Mouse (Mus musculus) granulocyte monocyte progenitor cell, adult 5-6 weeks (primary cell): ENCODE data around the gene Nsf. TPM values are rescaled to one million over a fixed set of nuclear protein-coding genes. Genes with fewer than 3 reads are reported as not detected.

Source experiments
- ATAC-seq: replicated peaks from 2 replicates; pipeline ENCODE4 v1.8.0; 2016; ENCODE audit warnings: mild to moderate bottlenecking, moderate TSS enrichment, inconsistent platforms; ENCODE audit not compliant: poor library complexity, severe bottlenecking
- total RNA-seq, 2 experiments: library from RNA; stranded (forward) in 1 of 2; stranded (reverse) in 1 of 2; fragments of 200-712, 200-1000 nt in 1 of 2; fragments of >200 nt in 1 of 2; fragmentation: Nextera tagmentation in 1 of 2; gene quantifications; 2 replicates each; pipeline ENCODE4 v1.2.3; 2014 to 2017

Nsf gene
- total RNA-seq (2014; fragmentation: Nextera tagmentation) (27.6 and 54.7 TPM in 2 replicates), total RNA-seq (2017) (26.6 and 32.9 TPM in 2 replicates)

DNA sequence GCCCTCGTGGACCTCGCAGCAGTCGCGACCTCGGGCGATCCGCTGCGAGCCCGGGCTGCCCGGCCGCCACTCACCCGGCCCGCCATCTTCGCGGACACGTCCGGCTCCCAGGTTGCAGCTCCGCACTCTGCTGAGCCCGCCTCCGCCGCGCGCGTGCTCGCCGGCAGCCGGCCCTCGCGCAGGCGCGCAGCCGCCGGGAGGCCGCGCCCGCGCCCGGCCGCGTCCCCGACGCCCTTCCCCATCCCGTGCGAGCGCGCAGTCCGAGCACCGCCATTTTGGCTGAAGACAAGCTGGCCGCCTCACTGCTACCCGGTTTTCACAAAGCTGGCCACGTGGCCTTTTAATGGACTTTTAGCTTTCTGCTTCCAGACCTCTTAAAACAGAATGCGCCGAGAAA lies at the start of gene Nsf:
TSS of gene Nsf (minus strand) at position 161 of the 397 bp plus-strand sequence.
- ATAC-seq = peak; percentile 82

DNA sequence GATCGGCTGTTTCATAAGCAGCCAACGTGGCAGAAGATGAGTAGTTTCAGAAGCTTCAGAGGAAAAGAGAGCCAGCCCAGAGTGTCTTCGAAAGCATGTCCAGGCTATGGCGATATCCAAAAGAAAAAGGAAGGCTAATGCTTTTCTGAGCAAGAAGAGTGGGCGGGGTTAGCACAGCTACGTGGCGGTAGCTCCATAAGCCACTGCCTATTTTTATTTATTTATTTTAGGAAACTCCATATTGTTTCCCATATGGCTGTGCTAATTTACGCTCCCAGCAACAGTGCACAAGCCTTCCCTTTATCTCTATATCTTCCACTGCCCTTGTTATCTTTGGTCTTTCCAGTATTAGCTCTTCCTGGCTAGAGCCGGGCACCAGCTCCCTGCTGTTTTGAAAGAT lies 49.5 kb upstream of the Nsf start:
- ATAC-seq = no peak

DNA sequence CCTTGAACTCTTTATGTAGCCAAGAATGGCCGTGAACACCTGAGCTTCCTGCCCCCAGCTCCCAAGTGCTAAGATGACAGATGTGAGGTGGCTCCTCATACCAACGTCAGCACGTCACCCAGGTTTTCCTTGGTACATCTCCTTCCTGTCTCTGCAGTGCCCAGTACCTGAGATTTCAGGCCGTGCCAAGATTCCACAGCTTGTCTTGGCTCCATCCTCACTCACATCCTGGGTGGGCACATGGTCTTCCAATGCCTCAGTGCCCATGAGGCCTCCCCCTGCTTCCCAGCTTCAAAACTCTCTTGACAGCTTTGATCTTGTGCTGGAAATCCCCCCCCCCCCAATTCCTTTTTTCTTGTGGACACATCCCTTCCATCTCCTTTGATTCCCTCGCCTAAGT lies 48.3 kb upstream of the Nsf start:
- no peak for ATAC-seq

DNA sequence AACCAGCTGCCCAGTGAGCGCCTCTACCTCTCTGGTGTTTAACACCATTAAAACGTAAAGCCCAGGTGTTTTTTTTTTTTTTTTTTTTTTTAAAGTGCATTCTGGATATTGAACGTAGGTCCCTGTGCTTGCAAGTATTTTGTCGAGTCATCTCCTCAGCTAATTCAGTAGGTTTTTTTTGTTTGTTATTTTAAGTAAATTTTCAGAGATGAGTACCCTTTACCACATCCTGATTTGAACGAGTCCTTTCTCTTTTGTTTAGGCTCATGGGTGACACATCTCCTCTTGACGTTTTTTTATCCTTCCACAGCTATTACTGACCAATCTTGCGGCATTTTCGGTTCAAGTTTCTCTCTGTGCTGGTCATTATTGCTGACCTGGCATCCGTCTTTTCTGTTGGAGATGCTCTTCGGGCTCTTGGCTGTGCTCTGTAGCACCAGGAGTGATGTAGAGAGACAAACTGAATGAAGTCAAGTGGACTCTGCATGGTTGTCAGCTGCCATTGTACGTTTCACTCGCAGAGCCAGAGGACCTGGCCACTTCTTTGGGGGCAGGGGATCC lies 47.6 kb upstream of the Nsf start:
- peak; percentile 22 for ATAC-seq

DNA sequence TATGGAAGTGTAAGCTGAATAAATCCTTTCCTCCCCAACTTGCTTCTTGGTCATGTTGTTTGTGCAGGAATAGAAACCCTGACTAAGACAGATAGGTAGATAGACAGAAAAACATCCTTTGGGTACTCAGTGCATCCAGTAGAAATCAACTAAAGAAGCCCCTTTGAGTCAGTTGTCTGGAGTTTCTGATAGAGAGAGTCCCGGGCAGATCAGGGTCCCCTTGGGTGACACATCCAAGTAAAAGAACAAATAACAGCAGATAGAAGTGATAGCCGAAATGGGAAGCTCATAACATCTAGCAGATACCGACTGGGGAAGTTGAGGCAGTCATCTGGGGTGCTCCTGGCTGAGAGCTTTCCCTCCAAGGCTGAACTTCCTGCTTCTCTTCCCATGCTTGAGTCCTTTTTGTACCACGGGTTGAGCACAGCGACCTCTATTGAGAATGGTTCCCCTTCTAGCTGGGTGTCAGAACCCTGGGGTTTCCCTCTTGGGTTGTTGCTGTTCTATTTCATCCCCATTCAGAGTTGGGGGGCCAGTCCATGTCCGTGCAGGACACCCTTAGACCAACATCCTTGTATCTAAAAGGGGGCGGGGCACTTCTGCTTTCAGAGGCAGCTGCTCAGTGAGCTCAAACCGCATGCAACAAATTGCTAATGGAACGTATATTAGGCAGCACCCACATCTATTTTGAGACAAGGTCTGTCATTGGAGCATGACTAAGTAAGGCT lies 47.0 kb upstream of the Nsf start:
- peak; percentile 92 for ATAC-seq

DNA sequence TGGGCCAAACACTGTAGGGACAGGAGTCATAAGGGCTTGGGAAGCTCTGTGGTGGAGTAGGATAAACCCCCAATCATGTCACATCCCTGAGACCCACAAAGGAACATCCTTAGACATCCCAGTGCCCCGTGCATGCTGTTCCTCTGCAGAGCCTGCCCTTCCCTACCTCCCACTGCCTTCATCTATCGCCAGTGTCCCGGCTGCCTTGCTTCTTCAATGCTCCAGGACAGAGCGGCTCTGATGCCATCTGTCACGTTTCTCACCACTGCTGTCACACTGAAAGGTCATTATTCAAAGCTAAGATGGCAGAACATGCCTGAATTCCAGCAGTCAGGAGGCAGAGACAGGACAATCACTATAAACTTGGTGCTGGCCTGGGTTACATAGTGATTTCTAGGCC lies 44.9 kb upstream of the Nsf start:
- ATAC-seq = no peak

DNA sequence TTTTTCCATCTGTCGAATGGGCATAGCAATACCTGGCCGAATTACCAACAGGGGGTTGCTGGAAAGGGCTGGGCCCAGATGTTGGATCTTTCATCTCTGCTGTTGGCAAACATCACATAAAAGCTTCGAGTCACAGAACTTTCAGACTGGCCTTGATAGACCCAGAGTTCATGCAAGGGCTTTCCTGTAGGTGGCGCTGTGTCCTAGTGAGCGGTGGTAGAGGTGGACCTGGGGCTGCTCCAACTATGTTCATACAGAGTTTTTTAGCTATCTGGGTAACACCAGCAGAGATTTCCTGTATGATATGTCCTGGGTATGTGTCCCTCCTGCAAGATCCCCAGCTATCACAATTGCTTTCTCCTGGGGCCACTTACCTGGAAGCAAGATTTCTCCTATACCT lies 43.5 kb upstream of the Nsf start:
- peak; percentile 29; the same call in 1 of the 2 replicates for ATAC-seq

DNA sequence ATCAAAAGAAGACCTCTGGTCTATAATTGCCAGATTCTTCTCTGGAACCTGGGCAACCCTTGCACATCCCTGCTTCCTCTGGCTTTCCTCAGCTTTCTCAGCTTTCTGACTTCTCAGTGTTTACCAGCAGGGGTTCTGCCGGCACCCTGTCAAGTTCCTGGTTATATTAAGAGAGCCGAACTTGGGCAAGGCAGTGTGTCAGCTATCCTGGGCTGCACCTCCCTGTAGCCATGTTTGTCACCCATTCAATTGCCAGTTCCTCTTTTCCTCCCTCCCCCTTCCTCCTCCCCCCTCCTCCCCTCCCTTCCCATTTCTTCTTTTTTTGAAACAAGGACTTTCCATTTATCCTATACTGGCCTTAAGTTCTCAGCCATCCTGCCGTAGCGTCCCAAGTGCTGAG lies 38.8 kb upstream of the Nsf start:
- peak; percentile 87 for ATAC-seq

DNA sequence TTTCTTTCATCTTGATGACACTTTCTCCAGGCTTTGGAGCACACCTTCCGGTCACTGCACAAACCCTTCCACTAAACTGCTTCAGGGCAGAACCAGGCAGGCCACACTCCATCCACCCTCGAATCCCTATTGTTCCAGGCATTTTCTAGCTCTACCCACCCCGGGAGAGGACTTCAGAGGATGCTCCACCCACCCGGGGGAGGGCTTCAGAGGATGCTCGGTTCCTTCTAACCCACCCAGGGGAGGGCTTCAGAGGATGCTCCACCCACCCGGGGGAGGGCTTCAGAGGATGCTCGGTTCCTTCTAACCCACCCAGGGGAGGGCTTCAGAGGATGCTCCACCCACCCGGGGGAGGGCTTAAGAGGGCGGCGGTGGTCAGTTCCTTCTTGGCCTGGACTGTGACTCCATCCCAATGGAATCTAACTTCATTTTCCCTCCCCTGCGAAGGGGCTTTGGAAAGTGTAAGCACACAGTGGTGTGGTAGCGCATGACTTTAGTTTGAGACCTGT lies 36.2 kb upstream of the Nsf start:
- ATAC-seq = peak; percentile 67

DNA sequence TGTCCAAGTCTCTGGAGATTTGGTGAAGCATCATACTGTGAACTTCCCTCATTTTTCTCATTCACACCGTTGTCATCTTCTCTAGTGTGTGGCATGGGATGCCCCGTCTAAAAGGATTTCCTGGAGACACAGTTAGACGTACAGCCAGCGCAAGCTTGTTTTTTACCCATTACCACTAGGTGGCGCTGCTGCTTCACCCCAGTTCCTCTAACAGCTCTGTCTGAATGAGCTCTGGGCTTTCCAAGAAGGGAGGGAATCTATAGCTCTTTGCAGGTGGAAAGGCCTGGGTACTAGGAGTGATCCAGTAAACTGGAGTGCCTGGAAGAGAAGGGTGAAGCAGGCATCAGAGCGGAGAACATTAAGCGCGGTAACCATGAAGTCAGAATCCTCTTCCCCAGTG lies 33.6 kb upstream of the Nsf start:
- ATAC-seq = peak; percentile 42

DNA sequence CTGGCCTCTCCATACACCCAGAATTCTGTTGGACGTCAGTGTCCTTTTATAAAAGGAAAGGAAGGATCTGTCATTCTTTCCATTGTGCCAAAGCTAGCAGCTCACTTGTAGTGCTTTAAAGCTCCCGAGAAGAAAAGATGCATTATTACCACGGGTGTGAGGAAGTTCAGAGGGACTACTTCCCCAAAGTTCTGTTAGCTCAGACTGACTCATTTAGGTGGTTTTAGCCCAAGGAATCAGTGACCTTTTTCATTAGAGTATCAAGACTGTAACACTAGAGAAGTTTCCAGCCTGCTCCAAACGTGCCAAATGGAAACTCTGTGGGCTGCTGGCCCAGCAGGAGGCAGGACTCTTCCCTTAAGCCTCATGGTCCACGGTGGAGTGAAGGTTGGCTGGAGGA lies 30.2 kb upstream of the Nsf start:
- ATAC-seq = peak; percentile 78

DNA sequence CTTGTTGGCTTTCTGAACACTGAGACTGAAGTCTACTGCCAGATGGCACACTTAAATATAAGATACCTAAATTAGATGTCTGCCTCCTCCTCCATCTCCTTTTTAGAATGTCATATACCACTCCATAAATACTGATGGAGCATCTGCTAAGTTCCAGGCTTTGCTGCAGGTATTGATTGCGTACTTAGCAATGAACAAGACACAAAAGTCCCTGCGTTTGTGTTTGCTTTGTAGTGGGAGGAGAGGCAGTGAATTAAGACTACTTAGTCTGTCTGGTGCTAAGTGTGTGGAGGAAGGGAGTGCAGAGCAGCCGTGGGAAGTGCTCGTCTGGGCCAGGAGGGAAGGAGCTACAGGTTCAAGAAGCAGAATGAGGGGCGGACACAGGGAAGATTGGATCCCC lies 28.0 kb upstream of the Nsf start:
- ATAC-seq = no peak

DNA sequence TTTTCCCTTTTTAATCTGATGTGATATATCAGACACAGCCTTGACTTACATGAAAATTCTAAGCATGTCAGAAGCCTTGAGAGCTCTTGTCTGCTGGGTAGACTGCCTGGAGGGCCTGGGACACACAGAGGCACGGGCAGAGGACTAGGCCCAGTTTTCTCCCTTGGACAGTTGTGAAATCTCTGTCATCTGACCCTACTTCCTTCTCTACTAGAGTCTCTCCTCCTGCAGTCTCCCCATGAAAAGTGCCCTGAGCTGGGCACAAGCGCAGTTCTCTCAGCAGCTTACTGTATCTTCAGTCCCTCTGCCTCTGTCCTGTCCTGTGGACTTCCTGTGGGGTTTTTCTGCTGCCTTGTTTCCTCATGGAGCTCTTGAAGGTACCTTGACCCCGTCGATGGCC lies 25.5 kb upstream of the Nsf start:
- ATAC-seq = peak; percentile 68

DNA sequence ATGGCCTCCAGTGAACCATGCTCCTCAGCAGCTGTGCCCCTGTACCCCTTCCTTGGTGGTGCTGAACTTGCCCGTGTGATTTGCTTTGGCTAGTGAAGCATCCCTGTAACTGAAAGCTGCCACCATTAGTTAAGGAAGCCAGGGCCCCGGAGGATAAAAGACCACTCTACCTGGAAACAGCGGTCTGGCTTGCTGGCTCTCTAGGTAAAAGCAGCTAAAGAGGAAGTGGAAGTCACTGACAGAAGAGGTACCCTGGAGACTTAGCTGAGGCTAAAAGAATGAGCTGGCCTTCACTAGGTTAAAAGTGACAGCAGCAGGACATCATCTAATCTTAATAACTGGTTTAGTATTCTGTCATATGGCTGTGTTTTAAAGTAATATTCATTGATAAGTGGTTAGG lies 17.0 kb upstream of the Nsf start:
- no peak for ATAC-seq

DNA sequence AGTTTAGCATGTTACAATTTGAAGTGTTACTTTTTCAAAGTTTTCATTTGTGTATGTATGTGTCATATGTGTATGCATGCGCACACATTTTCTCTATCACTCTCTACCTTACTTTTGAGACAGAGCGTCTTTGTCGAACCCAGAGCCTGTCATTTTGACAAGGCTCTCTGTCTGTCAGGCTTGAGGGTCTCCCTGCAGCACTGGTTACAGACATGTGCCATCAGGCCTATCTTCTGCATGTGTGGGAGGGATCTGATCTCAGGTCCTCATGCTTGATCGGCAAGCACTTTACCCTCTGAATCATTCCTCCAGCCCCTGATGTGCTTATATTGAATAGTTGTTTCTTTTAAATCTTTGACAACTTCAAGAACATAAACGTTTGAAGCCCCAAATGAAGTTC lies 15.4 kb upstream of the Nsf start:
- no peak for ATAC-seq

DNA sequence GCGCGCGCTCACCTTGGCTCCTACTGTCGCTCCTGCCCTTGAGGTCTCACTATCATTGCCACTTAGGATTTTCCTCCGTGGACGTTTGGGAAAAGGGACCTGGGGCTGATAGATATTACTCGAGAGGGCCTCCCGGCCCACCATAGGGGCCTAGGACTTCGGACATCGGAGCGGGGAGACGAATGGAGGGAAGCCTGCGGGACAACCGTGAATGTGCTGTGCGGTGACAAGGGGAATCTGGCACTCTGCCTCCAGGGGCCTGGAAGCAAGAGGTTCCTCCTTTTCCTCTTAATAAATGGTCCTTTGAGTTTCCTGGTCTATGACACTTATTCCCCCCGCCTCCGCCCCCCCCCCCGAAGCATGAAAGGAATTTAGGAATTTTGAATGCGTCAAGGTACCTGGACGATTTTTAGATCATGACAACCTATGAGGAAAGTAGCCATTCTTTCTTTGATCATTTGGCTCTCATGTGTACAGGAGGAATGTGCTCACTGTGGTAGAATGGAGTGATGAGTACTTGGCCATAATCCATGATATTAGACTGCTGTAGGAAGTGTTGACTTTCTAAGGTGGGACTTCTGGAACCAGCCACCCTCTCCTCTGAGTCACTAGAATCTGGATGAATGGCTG lies 13.4 kb upstream of the Nsf start:
- no peak for ATAC-seq

DNA sequence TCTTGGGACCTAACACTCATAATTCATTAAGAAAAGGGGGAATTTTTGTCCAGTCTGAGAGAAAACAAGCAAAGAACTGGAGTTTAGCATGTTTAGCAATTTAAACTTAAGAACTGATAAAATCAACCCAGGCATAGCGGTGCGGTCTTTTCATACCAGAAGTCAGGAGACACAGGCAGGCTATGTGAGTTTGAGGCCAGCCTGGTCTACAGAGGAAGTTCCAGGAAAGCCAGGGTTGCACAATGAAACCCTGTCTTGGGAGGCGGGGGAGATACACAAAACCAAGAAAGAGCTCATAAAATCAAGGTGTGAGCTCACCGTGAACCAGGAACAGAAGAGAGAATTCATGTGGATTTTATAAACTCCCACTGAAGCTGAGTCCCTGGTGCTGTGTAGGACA lies 3.0 kb upstream of the Nsf start:
- peak; percentile 34; the same call in 1 of the 2 replicates for ATAC-seq

DNA sequence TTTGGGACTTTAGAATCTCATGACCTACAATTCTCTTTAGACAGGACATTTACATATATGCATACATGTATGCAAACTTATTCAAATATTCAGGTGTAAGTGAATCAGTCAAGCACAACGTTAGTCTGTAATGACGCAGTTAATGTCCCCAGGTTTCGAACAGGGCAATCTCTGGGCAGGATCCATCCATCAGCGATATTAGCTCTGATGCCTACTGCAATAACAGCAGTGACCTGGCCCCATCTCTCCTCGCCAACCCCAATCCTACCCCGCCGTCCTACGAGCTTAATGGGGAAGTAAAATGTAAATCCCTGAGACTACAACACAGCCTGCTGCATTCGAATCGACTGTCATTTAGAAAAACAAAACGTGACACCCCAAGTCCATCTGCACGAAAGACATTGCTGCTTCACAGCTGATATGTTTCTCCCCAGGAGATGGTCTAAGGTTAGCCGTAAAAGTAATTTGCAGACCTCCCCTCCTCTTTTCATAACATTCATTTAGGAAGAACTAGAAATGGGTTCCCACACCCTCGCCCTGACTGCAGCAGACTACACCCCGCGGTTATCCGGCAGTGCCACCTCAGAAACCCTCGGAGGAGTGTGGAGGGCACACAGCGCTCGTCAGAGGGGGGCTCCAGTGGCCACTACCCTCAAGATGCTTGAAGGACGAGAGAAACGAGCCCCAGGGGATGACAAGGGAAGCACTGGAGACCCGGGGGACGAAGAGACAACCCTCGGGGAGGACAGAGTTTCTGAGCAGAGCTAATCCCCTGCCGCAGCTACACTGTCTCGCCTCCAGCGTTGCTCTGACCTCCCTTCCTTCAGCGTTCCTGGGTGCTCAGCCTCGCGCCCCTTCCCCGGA lies 592 bp downstream of the Nsf start:
- ATAC-seq = peak; percentile 48

DNA sequence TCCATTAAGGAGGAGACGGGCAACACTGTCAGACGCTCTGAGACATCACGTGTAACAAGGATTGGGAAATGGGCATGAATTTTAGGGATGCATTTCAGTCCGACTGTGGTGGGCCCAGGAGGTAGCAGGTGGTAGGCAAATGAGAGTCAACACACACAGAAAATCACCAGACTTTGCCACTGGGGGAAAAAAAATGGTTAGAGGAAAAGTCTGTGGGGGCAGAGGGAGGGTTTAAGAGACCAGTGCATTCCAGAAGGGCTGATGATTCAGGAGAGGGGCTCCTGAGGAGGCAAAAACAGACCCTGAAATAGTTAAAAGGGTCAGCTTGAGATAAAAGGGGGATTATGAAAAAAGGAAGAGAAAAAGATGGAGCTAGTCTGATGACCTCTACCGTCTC lies 1.2 kb downstream of the Nsf start:
- ATAC-seq = no peak

DNA sequence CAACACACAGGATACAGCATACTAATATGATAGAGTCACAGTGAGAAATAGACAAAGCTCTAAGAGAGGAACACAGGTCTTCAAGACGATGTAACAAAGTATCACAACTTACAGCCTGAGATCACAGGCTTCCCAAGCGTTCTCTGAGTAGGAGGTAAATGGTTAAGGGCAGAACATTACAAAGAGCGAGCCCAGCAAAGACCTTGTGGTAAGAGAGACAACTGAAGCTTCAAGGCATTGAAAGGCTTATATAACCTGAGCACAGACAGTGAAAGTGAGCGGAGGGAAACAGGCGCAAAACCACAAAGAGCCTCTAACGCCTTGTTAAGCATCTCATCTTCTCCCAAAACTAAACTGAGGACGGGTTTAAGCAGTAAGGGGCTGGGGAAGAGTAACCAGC lies 2.8 kb downstream of the Nsf start:
- no peak for ATAC-seq

DNA sequence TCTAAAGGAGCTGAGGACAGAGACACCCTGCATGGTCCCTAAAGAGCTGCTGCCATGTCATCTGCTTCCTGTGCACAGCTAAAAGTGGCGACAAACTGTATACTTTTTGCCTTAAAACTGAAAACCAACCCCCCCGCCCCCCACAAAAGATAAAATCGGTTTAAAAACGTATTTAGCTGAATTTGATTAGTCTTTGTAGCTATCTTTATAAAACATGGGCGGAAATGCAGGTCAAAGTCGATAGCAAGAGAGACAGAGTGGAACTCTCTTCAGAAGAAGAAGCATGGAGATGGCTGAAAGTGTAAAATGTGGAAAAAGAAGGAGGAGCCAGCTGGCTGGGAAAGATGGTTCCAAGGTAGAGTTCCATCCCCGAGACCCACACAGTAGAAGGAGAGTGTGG lies 4.9 kb downstream of the Nsf start:
- no peak for ATAC-seq
